Mouse (Mus musculus) lung, postnatal 10 days (tissue): ENCODE results near the gene Pgm5.

Source experiments
- DNase-seq: peaks from one replicate; pipeline ENCODE4 v3.0.0; 2021

Pgm5 gene

DNA sequence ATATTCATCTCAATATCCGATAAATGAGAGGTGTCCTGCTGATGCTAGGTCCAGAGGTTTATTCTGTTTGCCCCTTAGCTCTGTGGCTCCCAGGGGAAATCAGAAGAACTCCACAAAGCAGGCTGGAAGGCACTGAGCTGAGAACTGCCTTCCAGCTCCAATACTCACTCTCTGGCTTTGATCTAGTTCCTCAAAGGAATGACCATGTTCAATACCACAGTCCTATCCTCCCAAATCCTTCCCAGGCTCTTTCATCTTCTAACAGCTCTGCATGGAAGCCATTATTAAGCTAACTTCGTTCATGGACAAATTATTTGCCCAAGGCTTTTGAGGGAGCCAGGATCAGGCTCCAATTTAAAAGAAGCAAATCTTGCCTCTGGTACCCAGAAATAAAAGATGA, 210.1 kb downstream of the Pgm5 start:
- DNase-seq, result no peak

DNA sequence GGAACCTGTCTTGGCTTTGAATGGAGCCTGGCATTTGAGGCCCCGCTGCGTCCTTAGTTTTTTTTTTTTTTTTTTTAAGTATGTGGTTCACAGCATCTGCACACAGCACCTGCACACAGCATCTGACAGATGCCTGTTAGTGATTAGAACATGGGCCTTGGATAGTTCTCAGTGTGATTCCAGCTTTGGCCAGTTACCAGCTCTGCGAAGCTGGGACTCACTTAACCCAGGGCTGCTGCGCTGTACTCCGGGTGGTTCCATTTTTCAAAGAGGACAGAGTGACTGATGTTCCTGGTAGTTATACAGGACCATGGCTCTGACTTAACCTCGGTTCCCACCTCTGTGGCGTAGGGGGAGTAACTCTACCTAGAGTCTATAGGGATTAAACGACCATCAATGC, 211.2 kb downstream of the Pgm5 start:
- DNase-seq, result no peak

DNA sequence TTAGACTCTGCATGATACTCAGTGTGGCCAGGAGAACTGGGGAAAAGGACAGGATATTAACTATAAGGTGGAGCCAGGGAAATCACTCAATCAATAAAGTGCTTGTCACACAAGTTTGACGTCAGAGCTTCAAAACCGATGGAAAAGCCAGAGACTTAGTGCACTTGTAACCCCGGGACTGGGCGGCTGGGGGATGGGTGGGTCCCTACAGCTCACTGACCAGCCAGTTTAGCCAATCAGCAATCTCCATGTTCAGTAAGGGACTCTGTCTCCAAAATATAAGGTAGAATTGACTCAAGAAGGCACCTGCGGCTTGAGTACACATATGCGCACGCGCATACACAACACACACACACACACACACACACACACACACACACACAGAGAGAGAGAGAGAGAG, 213.6 kb downstream of the Pgm5 start:
- no peak for DNase-seq

DNA sequence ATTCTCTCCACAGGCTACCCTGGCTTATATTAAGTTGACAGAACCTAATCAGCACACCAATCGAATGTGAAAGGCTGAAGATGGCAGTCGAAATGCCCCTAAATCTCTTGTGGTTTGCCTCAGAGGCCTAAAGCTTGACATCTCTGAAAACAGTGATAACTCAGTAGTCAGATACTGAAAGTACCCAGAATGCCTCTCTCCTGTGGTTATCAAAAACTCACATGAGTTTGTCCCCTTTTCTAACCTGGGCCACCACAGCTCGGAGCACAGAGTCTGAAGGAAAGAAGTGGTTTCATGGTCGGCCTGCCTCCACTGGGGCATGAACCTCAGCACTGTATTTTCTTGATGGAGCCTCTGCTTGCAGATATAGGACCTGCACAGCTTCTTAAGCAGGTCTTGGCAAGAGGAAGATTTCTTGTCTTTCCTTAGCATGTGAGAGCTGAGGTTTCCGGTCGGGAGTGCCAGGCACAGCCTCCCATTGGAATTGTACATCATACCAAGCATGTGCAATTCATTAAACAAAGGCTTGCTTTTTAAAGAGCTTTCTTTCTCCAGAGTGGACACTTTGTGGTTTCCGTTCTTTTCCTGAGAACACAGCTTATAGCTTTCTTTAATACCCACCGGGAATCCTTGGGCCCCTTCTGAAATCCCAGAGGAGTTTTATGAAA, 215.4 kb downstream of the Pgm5 start:
- no peak for DNase-seq

DNA sequence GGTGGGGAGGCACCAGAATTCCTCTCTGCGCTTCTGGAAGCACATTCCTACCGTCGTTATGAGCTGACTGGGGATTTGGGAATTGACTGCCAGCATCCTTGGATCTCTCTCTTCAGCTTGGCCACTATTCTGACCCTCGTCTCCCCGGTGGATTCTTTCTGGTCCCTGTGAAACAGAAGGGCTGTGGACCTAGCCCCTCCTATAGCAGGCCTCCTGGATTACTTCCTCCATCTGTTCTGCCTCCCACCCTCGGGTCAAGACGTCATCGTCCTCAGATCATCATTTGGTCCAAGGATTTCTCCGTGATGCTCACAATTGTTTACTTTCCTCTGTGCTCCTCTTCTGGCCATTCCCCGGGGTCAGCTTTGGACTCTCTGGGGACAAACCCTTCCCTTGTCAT, 216.7 kb downstream of the Pgm5 start:
- DNase-seq, result no peak

DNA sequence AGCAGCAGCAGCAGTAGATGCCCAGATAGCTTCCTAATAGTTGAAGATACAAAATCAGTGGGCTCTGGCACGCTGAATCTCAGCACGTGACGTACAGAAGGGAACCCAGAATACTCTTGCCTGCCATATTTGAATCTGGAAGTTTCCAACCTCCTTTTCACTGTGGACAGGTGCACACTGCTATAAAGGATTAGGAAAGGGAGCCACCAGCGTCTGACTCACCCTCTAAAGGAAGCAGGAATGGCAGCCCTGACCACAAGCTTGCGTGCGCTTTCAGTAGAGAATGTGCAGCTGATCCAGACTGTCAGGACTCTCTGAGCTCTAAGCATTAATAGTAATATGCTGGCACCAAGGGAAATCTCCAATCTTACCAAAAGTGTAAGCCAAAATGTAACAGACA, 220.7 kb downstream of the Pgm5 start:
- no peak for DNase-seq

DNA sequence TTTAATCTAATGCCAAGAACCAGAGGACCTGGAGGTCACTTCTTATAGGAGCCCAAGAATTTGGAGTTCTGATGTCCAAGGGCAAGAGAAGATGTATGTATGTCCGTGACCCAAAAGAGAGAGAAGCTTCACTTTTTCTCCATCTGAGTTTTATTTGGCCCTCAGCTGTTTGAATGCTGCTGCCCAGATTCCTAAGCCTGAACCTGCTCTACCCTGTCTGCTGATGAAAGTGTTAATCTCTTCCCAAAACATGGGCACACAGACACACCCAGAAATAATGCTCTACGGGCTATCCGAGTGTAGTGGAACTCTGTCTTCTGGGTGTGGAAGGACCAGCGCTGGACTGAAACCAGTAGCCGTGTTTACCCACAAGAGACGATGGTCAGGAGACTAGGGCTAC, 223.7 kb downstream of the Pgm5 start:
- DNase-seq, result no peak

DNA sequence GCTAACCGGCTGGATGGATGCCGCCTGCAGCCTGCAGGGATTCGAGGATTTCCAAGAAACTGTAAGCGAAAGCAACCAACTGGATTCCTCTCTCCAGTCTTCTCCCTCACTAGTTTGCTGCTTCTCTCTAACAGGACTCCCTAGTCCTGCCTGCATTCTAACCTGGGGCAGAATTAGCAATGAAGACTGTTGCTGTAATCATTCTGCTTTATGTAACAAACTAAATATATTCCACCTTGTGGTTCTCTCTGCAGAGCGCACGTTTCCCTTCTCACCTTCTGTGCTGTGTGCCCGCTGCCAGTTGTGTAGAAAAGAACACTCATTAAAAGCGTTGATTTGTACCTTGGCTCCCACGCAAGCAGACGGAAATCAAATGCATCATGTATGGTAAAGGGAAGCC, 225.0 kb downstream of the Pgm5 start:
- no peak for DNase-seq

DNA sequence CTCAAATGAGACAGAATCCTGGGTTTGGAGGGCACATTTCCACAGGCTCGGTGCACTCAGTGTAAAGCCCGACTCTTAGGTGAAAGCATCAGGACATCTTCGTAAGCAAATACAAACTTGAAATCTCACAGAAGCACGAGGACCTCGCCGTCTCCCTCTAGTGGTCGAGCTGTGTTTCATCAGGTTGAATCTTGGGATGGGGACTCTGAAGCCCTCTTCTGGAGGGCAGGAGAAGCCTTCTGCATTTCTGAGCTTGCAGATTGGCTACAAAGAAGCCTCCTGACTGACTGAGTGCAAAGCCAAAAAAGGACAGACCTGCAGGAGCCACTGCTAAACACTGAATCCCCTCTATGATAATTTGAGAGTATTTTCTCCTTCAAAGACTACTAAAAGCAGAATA, 227.1 kb downstream of the Pgm5 start:
- DNase-seq, result peak; percentile 84
